Mouse (Mus musculus) spleen, postnatal 4 days (tissue): ENCODE measurements at regions not wholly inside any gene's neighbourhood (a gene's known extent, or its start where the extent isn't known, plus 50 kb on each side); places are given as distances from the start of the nearest gene placed in this dataset.

Experiments used
- DNase-seq, 2 experiments: peaks; one replicate each; pipeline ENCODE4 v3.0.0; 2022; ENCODE audit warnings: low spot score in 2 of 2

DNA sequence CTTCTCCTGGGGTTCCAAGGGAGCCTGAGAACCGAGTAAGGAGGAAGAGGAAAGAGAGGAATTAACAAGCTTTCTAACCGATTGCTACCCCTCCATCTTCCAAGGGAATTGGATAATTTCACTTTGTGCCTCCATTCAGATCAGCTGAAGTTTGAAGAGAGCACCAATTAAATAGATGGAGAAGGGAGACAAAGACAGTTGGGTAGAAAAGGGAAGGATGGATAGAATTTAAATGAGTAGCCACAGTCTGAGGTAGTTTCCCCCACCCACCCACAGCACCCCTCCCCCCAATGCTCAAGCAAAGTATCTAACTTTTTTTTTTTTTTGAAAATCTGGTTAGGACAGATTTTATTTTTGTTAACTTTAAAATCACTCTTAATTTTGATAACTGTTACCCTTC, 87.2 kb upstream of the Slc7a11 start:
- DNase-seq, result no peak

DNA sequence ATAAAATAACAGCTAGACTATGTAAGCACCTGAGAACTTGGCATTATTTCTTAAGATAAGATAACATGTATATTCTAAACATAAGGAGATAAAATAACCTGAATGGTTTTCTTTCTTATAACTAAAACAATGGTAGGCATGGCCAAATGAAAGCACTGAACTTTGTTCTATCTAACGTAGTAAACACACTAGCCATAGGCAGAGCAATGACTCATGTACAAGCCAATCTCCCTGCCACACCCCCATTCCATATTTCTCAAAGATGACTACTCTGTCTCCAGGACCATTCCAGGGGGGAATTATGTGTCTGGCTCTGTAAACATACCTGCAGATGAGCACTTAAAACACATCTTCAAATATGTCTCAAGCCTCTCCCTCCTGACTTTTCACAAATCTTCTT, 80.6 kb upstream of the Slc7a11 start:
- DNase-seq, result no peak

DNA sequence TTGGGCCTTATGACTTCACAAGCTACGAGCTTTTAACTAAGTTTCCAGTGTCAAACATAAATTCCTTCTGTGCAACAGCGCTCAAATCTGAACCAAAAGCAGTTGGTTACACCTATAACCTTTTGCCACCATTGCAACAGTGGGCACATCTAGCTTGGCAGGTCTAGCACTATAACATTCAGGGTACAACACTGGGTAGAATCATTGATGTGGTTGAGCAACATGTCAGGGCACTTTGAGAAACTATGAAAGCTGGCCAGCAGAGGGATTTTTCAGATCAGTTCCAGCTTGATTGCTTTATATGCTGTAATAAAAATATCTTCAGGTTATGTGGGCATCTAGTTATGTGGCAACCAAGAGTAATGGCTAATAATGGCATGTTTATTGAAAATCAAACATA, 63.8 kb upstream of the Slc7a11 start:
- no peak for DNase-seq
